Mouse (Mus musculus): ENCODE results near the gene Dcaf5. TPM values are rescaled to one million over a fixed set of nuclear protein-coding genes. Genes with fewer than 3 reads are reported as not detected.

The Dcaf5 gene
- polyA plus RNA-seq, 1 experiment from 2014 or later, result 5.4 TPM

DNA sequence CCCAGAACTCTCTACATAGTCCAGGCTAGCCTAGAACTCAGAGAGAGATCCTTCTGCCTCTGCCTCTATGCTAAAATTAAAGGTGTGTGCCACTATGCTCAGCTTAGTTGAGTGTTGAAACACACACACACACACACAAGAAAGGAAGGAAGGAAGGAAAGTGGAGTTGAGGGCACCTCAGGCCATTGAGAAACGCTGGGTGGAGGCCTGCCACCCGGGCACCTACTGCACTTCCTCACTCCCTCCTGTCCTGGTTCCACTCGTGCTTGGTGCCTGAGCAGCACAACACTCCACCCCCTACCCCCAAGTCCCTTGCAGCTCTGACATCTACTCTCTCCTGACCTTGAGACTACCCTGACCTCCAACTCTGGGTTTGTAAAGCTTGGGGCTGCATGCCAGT, 146.7 kb downstream of the Dcaf5 start:
- H3K27ac ChIP-seq (replicated peaks), result no peak overlapping the region
- H3K4me2 ChIP-seq (replicated peaks; ENCODE audit: low read depth), result no peak overlapping the region
- WGBS, result 68% methylated on average over 3 of the region's 3 CpGs
- H3K36me3 ChIP-seq (ENCODE audit: control insufficient read depth, insufficient read depth, low read length), result no peaks in the 10 kb centered on the region
- no peaks in the 10 kb centered on the region for H3K4me1 ChIP-seq (replicated peaks; ENCODE audit: control insufficient read depth, insufficient read depth)
- no peak for DNase-seq (ENCODE audit: low spot score)
- TF ChIP-seq EP300 (optimal IDR thresholded peaks at IDR 0.05) (no peak), CTCF (IDR thresholded peaks at IDR 0.05; ENCODE audit: low read depth) (no peak)
- no peaks in the 10 kb centered on the region for H3K9me3 ChIP-seq (ENCODE audit: control insufficient read depth, low read length)
- no peak for ATAC-seq (ENCODE audit: low FRiP score, low TSS enrichment)
- no peak overlapping the region for H3K9ac ChIP-seq (ENCODE audit: low read length)
- H3K4me3 ChIP-seq (ENCODE audit: low read depth, low read length), result no peak overlapping the region
- H3K27me3 ChIP-seq (ENCODE audit: control insufficient read depth, insufficient read depth, low read length), result no peaks in the 10 kb centered on the region

DNA sequence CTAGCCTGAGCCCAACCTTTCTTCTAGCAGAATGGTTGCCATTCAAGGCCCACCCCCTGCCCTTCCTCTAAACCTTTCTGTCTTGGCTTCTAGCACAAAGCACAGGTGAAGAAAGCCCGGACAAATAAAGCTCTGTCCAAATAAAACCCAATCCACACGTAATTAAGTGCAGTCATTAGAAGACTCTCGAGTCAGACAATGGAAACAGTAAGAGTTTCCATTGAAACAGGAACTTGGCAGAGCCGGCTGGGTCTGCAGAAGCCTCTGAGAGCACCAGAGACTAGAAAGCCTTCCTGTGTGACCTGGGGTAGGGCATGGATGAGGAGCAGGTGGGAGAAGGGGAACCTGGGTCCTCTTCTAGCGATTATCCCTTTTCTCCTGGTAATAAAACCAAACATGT, 150.5 kb downstream of the Dcaf5 start:
- TF ChIP-seq EP300 (optimal IDR thresholded peaks at IDR 0.05), result no peak
- TF ChIP-seq CTCF (IDR thresholded peaks at IDR 0.05; ENCODE audit: low read depth), result no peak
- no peak for DNase-seq (ENCODE audit: low spot score)
- WGBS, result 52% methylated on average over 5 of the region's 5 CpGs
- Histone ChIP-seq H3K9ac (ENCODE audit: low read length) (no peak overlapping the region), H3K4me2 (replicated peaks; ENCODE audit: low read depth) (no peak overlapping the region), H3K4me1 (replicated peaks; ENCODE audit: control insufficient read depth, insufficient read depth) (no peaks in the 10 kb centered on the region), H3K36me3 (ENCODE audit: control insufficient read depth, insufficient read depth, low read length) (no peaks in the 10 kb centered on the region), H3K27me3 (ENCODE audit: control insufficient read depth, insufficient read depth, low read length) (no peaks in the 10 kb centered on the region), H3K27ac (replicated peaks) (no peak overlapping the region), H3K9me3 (ENCODE audit: control insufficient read depth, low read length) (no peaks in the 10 kb centered on the region), H3K4me3 (ENCODE audit: low read depth, low read length) (no peak overlapping the region)
- no peak for ATAC-seq (ENCODE audit: low FRiP score, low TSS enrichment)

Small RNA genes within 50 kb of the gene (microRNA-seq; reads per million reads assigned to microRNA genes)
- 68.8 reads per million, percentile 40 among the genes with 10 or more reads in this experiment for gene Mir1843a

Other genes starting within 250 kb of the Dcaf5 start
- 32.2 and 36.8 TPM in 2 replicates for gene Actn1, start 176.2 kb downstream of the Dcaf5 start, polyA plus RNA-seq (2015; fragmentation: Nextera tagmentation; extraction: Ambion mirVana)
- 9.0 and 10.6 TPM in 2 replicates for gene Exd2, start 26.5 kb upstream of the Dcaf5 start, polyA plus RNA-seq (2015; fragmentation: Nextera tagmentation; extraction: Ambion mirVana)
- 6.1 and 6.3 TPM in 2 replicates for gene Galnt16, start 81.7 kb upstream of the Dcaf5 start, polyA plus RNA-seq (2015; fragmentation: Nextera tagmentation; extraction: Ambion mirVana)
- gene Slc39a9, start 207.3 kb upstream of the Dcaf5 start, polyA plus RNA-seq (2015; fragmentation: Nextera tagmentation; extraction: Ambion mirVana), result 15.1 and 15.6 TPM in 2 replicates
- 125 and 131 TPM in 2 replicates for gene Erh, start 207.7 kb upstream of the Dcaf5 start, polyA plus RNA-seq (2015; fragmentation: Nextera tagmentation; extraction: Ambion mirVana)

Measured in stomach, postnatal 0 days (tissue).